Mouse (Mus musculus): ENCODE measurements around the gene Lyrm9.
A peak's percentile ranks its signal among the peaks of the same experiment; 100 is the strongest.

GRCm38 (mm10) chr11:78822792-78823498, 3.4 kb upstream of the Lyrm9 start:
- TF ChIP-seq CTCF (IDR thresholded peaks at IDR 0.05; ENCODE audit: insufficient read depth, low read length) (peak; percentile 53), POLR2A (IDR thresholded peaks at IDR 0.05; ENCODE audit: borderline replicate concordance, extremely low read depth, low read depth, low read length) (no peak)

All from lung, adult 2 months (tissue).